Mouse (Mus musculus) kidney, postnatal 0 days (tissue): ENCODE data around the gene Trappc10. TPM values are rescaled to one million over a fixed set of nuclear protein-coding genes. Genes with fewer than 3 reads are reported as not detected.

Experiments used
- ATAC-seq: fragments of 200-750 bp; cut with Nextera tagmentation; replicated peaks from 2 replicates; pipeline ENCODE4 v1.8.0; 2017; ENCODE audit warnings: low read depth, moderate number of reproducible peaks, moderate TSS enrichment, moderate library complexity; ENCODE audit not compliant: low FRiP score
- DNase-seq: peaks from one replicate; pipeline ENCODE4 v3.0.0-alpha.2; 2016; ENCODE audit warnings: low spot score
- H3K27ac ChIP-seq: fragments of 300-500 bp; sonication (generic); 2 replicates; pipeline ENCODE4 v1.5.1; 2014; ENCODE audit warnings: mild to moderate bottlenecking
- H3K27me3 ChIP-seq: fragments of 300-500 bp; sonication (generic); 2 replicates; pipeline ENCODE4 v1.6.1; 2014; ENCODE audit warnings: low read length, mixed read lengths; ENCODE audit not compliant: insufficient read depth
- H3K36me3 ChIP-seq: fragments of 300-500 bp; sonication (generic); 2 replicates; pipeline ENCODE4 v1.6.1; 2014; ENCODE audit warnings: low read length, mixed read lengths; ENCODE audit not compliant: insufficient read depth
- H3K4me1 ChIP-seq: fragments of 300-500 bp; sonication (generic); replicated peaks from 2 replicates; pipeline ENCODE4 v1.6.1; 2014; ENCODE audit warnings: antibody characterized with exemption, low read length, mixed read lengths; ENCODE audit not compliant: insufficient read depth
- H3K4me2 ChIP-seq: fragments of 300-500 bp; sonication (generic); 2 replicates; pipeline ENCODE4 v1.6.1; 2014; ENCODE audit warnings: mild to moderate bottlenecking, low read length, moderate library complexity, mixed read lengths
- H3K4me3 ChIP-seq: fragments of 300-500 bp; sonication (generic); replicated peaks from 2 replicates; pipeline ENCODE4 v1.5.1; 2014; ENCODE audit warnings: low read depth, low read length
- H3K9ac ChIP-seq: fragments of 300-500 bp; sonication (generic); 2 replicates; pipeline ENCODE4 v1.6.1; 2014; ENCODE audit warnings: low read depth, low read length
- H3K9me3 ChIP-seq: fragments of 300-500 bp; sonication (generic); replicated peaks from 2 replicates; pipeline ENCODE4 v1.6.1; 2016; ENCODE audit warnings: low read length, inconsistent platforms, mixed read lengths
- CTCF ChIP-seq: IDR thresholded peaks from 2 replicates; pipeline ENCODE4 v1.5.1; 2016; ENCODE audit warnings: antibody characterized with exemption, low read depth, mild to moderate bottlenecking, moderate library complexity
- WGBS: fragments of 180-500 bp; shearing (Covaris S2); extraction: QIAGEN DNeasy Blood & Tissue Kit; methylation state at CpG from one replicate; pipeline ENCODE4 v1.1.7; 2014; 5-methylcytosine and 5-hydroxymethylcytosine counted together
- polyA plus RNA-seq: library from polyadenylated mRNA; unstranded; fragments of >200 nt; fragmentation: Nextera tagmentation; extraction: Ambion mirVana; gene quantifications from 2 replicates; pipeline ENCODE4 v1.2.1, GENCODE M21; 2015

Gene Trappc10
- polyA plus RNA-seq, 1 experiment from 2014 or later = 21.9 TPM

- DNase-seq = peak; percentile 43
- H3K27ac ChIP-seq = peak overlapping the region; percentile 21; the same call in 1 of the 2 replicates
- H3K9me3 ChIP-seq = no peaks in the 10 kb centered on the region
- H3K4me2 ChIP-seq = no peak overlapping the region
- H3K9ac ChIP-seq = no peak overlapping the region
- peaks cover 8% of the 10 kb centered on the region; the same call in 1 of the 2 replicates for H3K4me1 ChIP-seq
- H3K36me3 ChIP-seq = no peaks in the 10 kb centered on the region
- WGBS = 57% methylated on average over 8 of the region's 8 CpGs
- H3K4me3 ChIP-seq = no peak overlapping the region
- TF ChIP-seq CTCF = no peak
- no peaks in the 10 kb centered on the region for H3K27me3 ChIP-seq
- peak; percentile 67; the same call in 1 of the 2 replicates for ATAC-seq
Observed at GRCm38 (mm10) chr10:78143727-78144505, 100.5 kb downstream of the Trappc10 start.

- Histone ChIP-seq H3K9me3 (no peaks in the 10 kb centered on the region), H3K4me2 (no peak overlapping the region), H3K4me3 (no peak overlapping the region), H3K36me3 (no peaks in the 10 kb centered on the region), H3K27ac (no peak overlapping the region), H3K4me1 (peaks cover 8% of the 10 kb centered on the region; the same call in 1 of the 2 replicates), H3K27me3 (no peaks in the 10 kb centered on the region), H3K9ac (no peak overlapping the region)
- WGBS = 85% methylated on average over 3 of the region's 3 CpGs
- TF ChIP-seq CTCF = no peak
- DNase-seq (no peak), ATAC-seq (no peak)
Observed at GRCm38 (mm10) chr10:78140843-78141242, 103.6 kb downstream of the Trappc10 start.

GRCm38 (mm10) chr10:78140251-78140600 lies 104.2 kb downstream of the Trappc10 start:
- H3K27ac ChIP-seq = peak overlapping the region; percentile 81
- H3K4me1 ChIP-seq = peaks cover 12% of the 10 kb centered on the region
- DNase-seq = no peak
- H3K9me3 ChIP-seq = no peaks in the 10 kb centered on the region
- H3K4me2 ChIP-seq = no peak overlapping the region
- no peak for TF ChIP-seq CTCF
- H3K27me3 ChIP-seq = no peaks in the 10 kb centered on the region
- H3K4me3 ChIP-seq = no peak overlapping the region
- no peak overlapping the region for H3K9ac ChIP-seq
- H3K36me3 ChIP-seq = no peaks in the 10 kb centered on the region
- WGBS = 93% methylated on average over 1 of the region's 1 CpGs
- ATAC-seq = no peak

GRCm38 (mm10) chr10:78139572-78140250 lies 104.7 kb downstream of the Trappc10 start:
- DNase-seq (peak; percentile 58), ATAC-seq (no peak)
- Histone ChIP-seq H3K9me3 (no peaks in the 10 kb centered on the region), H3K27ac (peak overlapping the region; percentile 81), H3K36me3 (no peaks in the 10 kb centered on the region), H3K4me3 (no peak overlapping the region), H3K9ac (no peak overlapping the region), H3K27me3 (no peaks in the 10 kb centered on the region), H3K4me2 (no peak overlapping the region), H3K4me1 (peaks cover 17% of the 10 kb centered on the region)
- 42% methylated on average over 11 of the region's 11 CpGs for WGBS
- no peak for TF ChIP-seq CTCF

- 33% methylated on average over 14 of the region's 14 CpGs for WGBS
Observed at GRCm38 (mm10) chr10:78138812-78139523, 105.5 kb downstream of the Trappc10 start.

GRCm38 (mm10) chr10:78137191-78137590 lies 107.2 kb downstream of the Trappc10 start:
- WGBS = 91% methylated on average over 3 of the region's 3 CpGs
- Histone ChIP-seq H3K4me3 (no peak overlapping the region), H3K9me3 (no peaks in the 10 kb centered on the region), H3K36me3 (no peaks in the 10 kb centered on the region), H3K27ac (no peak overlapping the region), H3K27me3 (no peaks in the 10 kb centered on the region), H3K4me1 (peaks cover 21% of the 10 kb centered on the region), H3K4me2 (no peak overlapping the region), H3K9ac (no peak overlapping the region)
- DNase-seq (no peak), ATAC-seq (no peak)
- no peak for TF ChIP-seq CTCF

More at GRCm38 (mm10) chr10:78138812-78139523, 105.5 kb downstream of the Trappc10 start:
- Histone ChIP-seq H3K36me3 (no peaks in the 10 kb centered on the region), H3K4me1 (peaks cover 21% of the 10 kb centered on the region), H3K27ac (peak overlapping the region; percentile 81), H3K4me2 (no peak overlapping the region), H3K9ac (no peak overlapping the region), H3K27me3 (no peaks in the 10 kb centered on the region), H3K9me3 (no peaks in the 10 kb centered on the region), H3K4me3 (no peak overlapping the region)
- peak; percentile 85 for DNase-seq
- peak; percentile 70; the same call in 1 of the 2 replicates for ATAC-seq
- TF ChIP-seq CTCF = no peak

Other genes with a start within 250 kb of the Trappc10 start
- gene Pfkl, start 234.6 kb downstream of the Trappc10 start, polyA plus RNA-seq = 78.8 and 86.6 TPM in 2 replicates
- gene Dnmt3l, start 202.7 kb downstream of the Trappc10 start, polyA plus RNA-seq = 0.48 and 0.62 TPM in 2 replicates
- 0.34 and 0.40 TPM in 2 replicates for gene Aire, start 201.0 kb downstream of the Trappc10 start, polyA plus RNA-seq
- 6.3 and 6.5 TPM in 2 replicates for gene Icosl, start 175.3 kb downstream of the Trappc10 start, polyA plus RNA-seq
- 55.9 and 60.9 TPM in 2 replicates for gene D10Jhu81e, start 74.9 kb downstream of the Trappc10 start, polyA plus RNA-seq
- 13.2 and 13.6 TPM in 2 replicates for gene Pwp2, start 59.5 kb downstream of the Trappc10 start, polyA plus RNA-seq
- gene Agpat3, start 107.8 kb upstream of the Trappc10 start, polyA plus RNA-seq = 140 and 144 TPM in 2 replicates
- gene Rrp1, start 168.4 kb upstream of the Trappc10 start, polyA plus RNA-seq = 232 and 262 TPM in 2 replicates
- 402 and 433 TPM in 2 replicates for gene Cstb, start 181.0 kb upstream of the Trappc10 start, polyA plus RNA-seq
- gene Pdxk, start 220.3 kb upstream of the Trappc10 start, polyA plus RNA-seq = 24.0 and 25.2 TPM in 2 replicates